Mouse (Mus musculus): ENCODE measurements around the gene Chchd5. TPM values are rescaled to one million over a fixed set of nuclear protein-coding genes. Genes with fewer than 3 reads are reported as not detected.

Chchd5 gene
- polyA plus RNA-seq, 1 experiment from 2014 or later: 30.9 TPM

GRCm38 (mm10) chr2:129179946-129180853 lies 50.7 kb downstream of the Chchd5 start:
- ATAC-seq (ENCODE audit: insufficient number of reproducible peaks, low FRiP score, low TSS enrichment, low read depth): no peak
- Histone ChIP-seq H3K27me3 (ENCODE audit: control insufficient read depth, insufficient read depth, low read length) (no peaks in the 10 kb centered on the region), H3K4me2 (ENCODE audit: low read depth, severe bottlenecking) (no peak overlapping the region), H3K27ac (replicated peaks; ENCODE audit: low read depth, low read length) (no peak overlapping the region), H3K36me3 (ENCODE audit: control insufficient read depth, insufficient read depth, low read length) (no peaks in the 10 kb centered on the region), H3K4me1 (ENCODE audit: control insufficient read depth, insufficient read depth, low read length) (0 out of 2 replicates have a peak, but pooled peaks cover 2% of the 10 kb centered on the region), H3K9me3 (ENCODE audit: control insufficient read depth, low read length) (no peaks in the 10 kb centered on the region), H3K9ac (ENCODE audit: low read length) (no peak overlapping the region), H3K4me3 (ENCODE audit: low read depth, low read length) (no peak overlapping the region)
- WGBS: 83% methylated on average over 8 of the region's 8 CpGs
- no peak for DNase-seq (ENCODE audit: low spot score)

DNA sequence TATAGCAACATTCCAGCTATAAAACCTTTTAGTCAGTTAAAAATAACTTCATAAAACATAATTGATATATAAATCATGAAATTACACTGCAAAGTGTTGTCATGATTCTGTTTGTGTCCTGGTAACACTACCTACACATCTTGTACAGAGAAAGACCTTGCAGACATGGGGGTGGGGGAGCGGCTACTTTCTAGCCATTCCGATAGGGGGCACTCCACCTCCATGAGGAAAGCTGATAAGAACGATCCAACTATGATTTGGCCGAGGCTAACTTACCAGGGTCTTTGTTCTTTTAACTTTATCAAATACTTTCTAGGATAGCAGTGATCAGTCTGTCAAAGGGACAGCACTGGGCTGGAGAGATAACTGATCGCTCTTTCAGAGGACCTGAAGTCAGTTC lies 52.0 kb downstream of the Chchd5 start:
- DNase-seq (ENCODE audit: low spot score) (no peak), ATAC-seq (ENCODE audit: insufficient number of reproducible peaks, low FRiP score, low TSS enrichment, low read depth) (no peak)
- no peaks in the 10 kb centered on the region for H3K9me3 ChIP-seq (ENCODE audit: control insufficient read depth, low read length)
- H3K4me2 ChIP-seq (ENCODE audit: low read depth, severe bottlenecking): no peak overlapping the region
- no peak overlapping the region for H3K9ac ChIP-seq (ENCODE audit: low read length)
- H3K27me3 ChIP-seq (ENCODE audit: control insufficient read depth, insufficient read depth, low read length): no peaks in the 10 kb centered on the region
- WGBS: 91% methylated on average over 5 of the region's 5 CpGs
- no peak overlapping the region for H3K4me3 ChIP-seq (ENCODE audit: low read depth, low read length)
- no peaks in the 10 kb centered on the region for H3K36me3 ChIP-seq (ENCODE audit: control insufficient read depth, insufficient read depth, low read length)
- H3K27ac ChIP-seq (replicated peaks; ENCODE audit: low read depth, low read length): no peak overlapping the region
- 0 out of 2 replicates have a peak, but pooled peaks cover 2% of the 10 kb centered on the region for H3K4me1 ChIP-seq (ENCODE audit: control insufficient read depth, insufficient read depth, low read length)

- Histone ChIP-seq H3K27ac (replicated peaks; ENCODE audit: low read depth, low read length) (no peak overlapping the region), H3K27me3 (ENCODE audit: control insufficient read depth, insufficient read depth, low read length) (no peaks in the 10 kb centered on the region), H3K4me3 (ENCODE audit: low read depth, low read length) (no peak overlapping the region), H3K9me3 (ENCODE audit: control insufficient read depth, low read length) (no peaks in the 10 kb centered on the region), H3K4me2 (ENCODE audit: low read depth, severe bottlenecking) (no peak overlapping the region), H3K4me1 (ENCODE audit: control insufficient read depth, insufficient read depth, low read length) (0 out of 2 replicates have a peak, but pooled peaks cover 2% of the 10 kb centered on the region), H3K9ac (ENCODE audit: low read length) (no peak overlapping the region), H3K36me3 (ENCODE audit: control insufficient read depth, insufficient read depth, low read length) (no peaks in the 10 kb centered on the region)
- no peak for DNase-seq (ENCODE audit: low spot score)
- ATAC-seq (ENCODE audit: insufficient number of reproducible peaks, low FRiP score, low TSS enrichment, low read depth): no peak
- WGBS: 86% methylated on average over 1 of the region's 1 CpGs
Observed at GRCm38 (mm10) chr2:129182412-129182811, 52.9 kb downstream of the Chchd5 start.

GRCm38 (mm10) chr2:129183561-129184031 lies 54.1 kb downstream of the Chchd5 start:
- DNase-seq (ENCODE audit: low spot score): peak; percentile 35
- Histone ChIP-seq H3K9ac (ENCODE audit: low read length) (no peak overlapping the region; the same call in 1 of the 2 replicates), H3K27me3 (ENCODE audit: control insufficient read depth, insufficient read depth, low read length) (no peaks in the 10 kb centered on the region), H3K27ac (replicated peaks; ENCODE audit: low read depth, low read length) (no peak overlapping the region), H3K4me1 (ENCODE audit: control insufficient read depth, insufficient read depth, low read length) (no peaks in the 10 kb centered on the region), H3K9me3 (ENCODE audit: control insufficient read depth, low read length) (no peaks in the 10 kb centered on the region), H3K4me2 (ENCODE audit: low read depth, severe bottlenecking) (no peak overlapping the region), H3K36me3 (ENCODE audit: control insufficient read depth, insufficient read depth, low read length) (no peaks in the 10 kb centered on the region), H3K4me3 (ENCODE audit: low read depth, low read length) (no peak overlapping the region)
- ATAC-seq (ENCODE audit: insufficient number of reproducible peaks, low FRiP score, low TSS enrichment, low read depth): no peak
- WGBS: 50% methylated on average over 14 of the region's 14 CpGs

Other genes starting within 250 kb of the Chchd5 start
- 8.5 and 11.4 TPM in 2 replicates for gene Zc3h8, start 185.6 kb upstream of the Chchd5 start, polyA plus RNA-seq (2014; fragmentation: Nextera tagmentation; extraction: Ambion mirVana)
- gene Zc3h6, start 162.3 kb upstream of the Chchd5 start, polyA plus RNA-seq (2014; fragmentation: Nextera tagmentation; extraction: Ambion mirVana): 1.7 and 1.9 TPM in 2 replicates
- 23.4 and 23.7 TPM in 2 replicates for gene Gm10762, start 162.0 kb upstream of the Chchd5 start, polyA plus RNA-seq (2014; fragmentation: Nextera tagmentation; extraction: Ambion mirVana)
- 0.17 TPM in 1 of 2 replicates, not detected in the other for gene Vinac1, start 81.5 kb upstream of the Chchd5 start, polyA plus RNA-seq (2014; fragmentation: Nextera tagmentation; extraction: Ambion mirVana)
- 16.8 and 17.1 TPM in 2 replicates for gene Ttl, start 63.8 kb upstream of the Chchd5 start, polyA plus RNA-seq (2014; fragmentation: Nextera tagmentation; extraction: Ambion mirVana)
- gene Polr1b, start 28.7 kb upstream of the Chchd5 start, polyA plus RNA-seq (2014; fragmentation: Nextera tagmentation; extraction: Ambion mirVana): 23.0 and 30.2 TPM in 2 replicates
- gene Slc20a1, start 69.1 kb downstream of the Chchd5 start, polyA plus RNA-seq (2014; fragmentation: Nextera tagmentation; extraction: Ambion mirVana): 47.0 and 50.8 TPM in 2 replicates
- 86.4 and 90.9 TPM in 2 replicates for gene Ckap2l, start 167.5 kb downstream of the Chchd5 start, polyA plus RNA-seq (2014; fragmentation: Nextera tagmentation; extraction: Ambion mirVana)
- not detected in 2 replicates for gene Il1a, start 180.3 kb downstream of the Chchd5 start, polyA plus RNA-seq (2014; fragmentation: Nextera tagmentation; extraction: Ambion mirVana)
- 0.28 TPM in 1 of 2 replicates, not detected in the other for gene Il1b, start 241.4 kb downstream of the Chchd5 start, polyA plus RNA-seq (2014; fragmentation: Nextera tagmentation; extraction: Ambion mirVana)